Mouse (Mus musculus): ENCODE results near the gene Eva1c.
"Not testable (repeated sequence)": the region's sequence is repeated elsewhere in the genome, so short reads cannot be mapped to it uniquely, and the experiment has no call there.

Gene Eva1c

GRCm38 (mm10) chr16:90823986-90824385 lies 2.5 kb upstream of the Eva1c start:
- not testable (repeated sequence) for DNase-seq (ENCODE audit: low spot score in 2 of 2)

- no peak for DNase-seq (ENCODE audit: low spot score in 2 of 2)
Measured at GRCm38 (mm10) chr16:90826041-90826440, 478 bp upstream of the Eva1c start.

- DNase-seq (ENCODE audit: low spot score in 2 of 2), result no peak
Measured at GRCm38 (mm10) chr16:90827498-90827897, 979 bp downstream of the Eva1c start.

DNA sequence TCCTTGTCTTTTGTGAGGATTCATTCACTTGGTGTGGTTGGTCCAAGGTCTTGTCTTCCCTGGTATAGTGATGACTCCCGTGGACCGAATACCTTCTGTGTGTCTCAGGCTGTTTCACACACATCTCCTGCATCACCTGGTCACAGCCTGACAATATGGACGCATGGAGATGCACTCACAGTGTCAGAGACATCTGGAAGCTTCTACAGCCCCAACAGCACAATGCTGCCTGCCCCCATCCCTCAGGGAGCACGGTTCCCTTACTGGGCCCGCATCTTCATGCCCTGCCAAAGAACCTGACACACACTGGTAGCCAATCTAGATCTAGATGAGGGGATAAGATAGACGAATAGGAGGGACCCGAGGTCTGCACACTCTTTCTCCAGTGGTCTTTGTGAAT lies 2.6 kb downstream of the Eva1c start:
- no peak for DNase-seq (ENCODE audit: low spot score in 2 of 2)

- peak; percentile 83 to 89 for DNase-seq (ENCODE audit: low spot score in 2 of 2)
Measured at GRCm38 (mm10) chr16:90829894-90830685, 3.6 kb downstream of the Eva1c start.

- DNase-seq (ENCODE audit: low spot score in 2 of 2), result peak; percentile 66 to 86
Measured at GRCm38 (mm10) chr16:90830686-90831439, 4.3 kb downstream of the Eva1c start.

DNA sequence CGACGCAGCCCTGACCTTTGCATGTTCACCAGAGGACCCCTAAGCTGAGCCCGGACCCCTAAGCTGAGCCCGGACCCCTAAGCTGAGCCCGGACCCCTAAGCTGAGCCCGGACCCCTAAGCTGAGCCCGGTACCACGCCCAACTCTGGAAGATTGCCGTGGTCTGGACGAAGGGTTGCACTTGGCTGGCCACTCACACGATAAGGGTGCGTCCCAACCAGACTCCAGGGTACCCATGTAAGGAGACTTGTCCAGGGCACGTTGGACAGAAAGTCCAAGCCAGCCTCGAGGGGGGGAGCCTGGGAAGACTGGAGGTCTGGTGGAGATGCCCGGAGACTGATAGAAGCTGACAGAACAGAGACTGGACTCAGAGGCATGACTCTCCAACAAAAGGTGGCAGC lies 5.2 kb downstream of the Eva1c start:
- no peak for DNase-seq (ENCODE audit: low spot score in 2 of 2)

GRCm38 (mm10) chr16:90832495-90832894 lies 6.0 kb downstream of the Eva1c start:
- DNase-seq (ENCODE audit: low spot score in 2 of 2), result no peak

DNA sequence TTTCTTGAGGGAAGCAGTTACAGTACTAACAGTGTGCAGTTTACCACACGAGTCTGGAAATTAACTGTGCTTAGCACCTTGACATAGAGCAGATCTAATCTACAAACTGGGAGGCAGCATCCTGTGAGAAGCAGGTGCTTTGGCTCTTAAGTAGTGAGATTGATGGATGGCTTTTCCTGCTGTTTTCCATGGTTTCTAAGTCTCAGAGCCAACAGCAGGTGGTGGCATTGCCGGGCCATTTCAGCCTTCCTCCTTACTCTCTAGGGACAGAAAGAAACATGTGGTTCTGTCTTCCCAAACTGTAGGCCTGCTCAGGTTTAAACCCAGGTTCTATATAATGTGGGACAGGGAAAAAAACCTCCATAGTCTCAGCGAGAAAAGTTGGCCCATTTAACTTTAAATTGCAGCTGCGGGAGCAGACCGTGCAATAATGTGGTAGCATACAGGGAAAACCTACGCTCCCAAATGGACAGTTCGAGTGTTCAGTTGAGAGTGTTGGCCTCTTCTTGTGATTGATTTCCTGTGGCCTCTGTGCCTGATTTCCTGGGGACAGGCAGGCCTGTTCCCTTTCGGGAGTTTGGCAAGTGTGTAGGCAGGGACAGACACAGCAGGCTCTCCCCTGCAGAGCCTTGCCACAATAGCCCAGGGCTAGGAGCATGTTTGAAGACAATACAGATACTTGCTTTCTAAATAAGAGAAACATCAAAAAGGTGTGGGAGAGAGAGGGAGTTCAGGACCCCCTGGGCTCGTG lies 6.7 kb downstream of the Eva1c start:
- no peak for DNase-seq (ENCODE audit: low spot score in 2 of 2)

DNA sequence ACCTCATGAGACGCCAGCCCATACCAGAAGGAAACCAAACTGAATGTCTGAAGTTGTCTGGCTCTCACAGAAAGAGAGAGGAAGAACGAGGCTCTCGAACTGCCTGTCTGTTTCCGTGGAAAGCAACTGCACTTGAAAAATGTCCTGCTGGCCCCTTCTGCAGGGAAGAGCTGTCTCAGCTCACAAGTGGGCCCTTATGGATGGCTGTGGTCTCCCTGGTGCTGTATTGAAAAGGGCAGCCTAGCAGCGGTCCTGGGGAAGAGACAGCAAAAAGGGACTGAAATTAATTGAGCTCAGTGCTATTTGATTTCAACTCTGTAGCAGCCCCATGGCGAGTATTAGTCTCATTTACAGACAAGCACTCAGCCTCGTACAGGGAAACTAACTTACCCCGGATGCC lies 10.9 kb downstream of the Eva1c start:
- no peak for DNase-seq (ENCODE audit: low spot score in 2 of 2)

DNA sequence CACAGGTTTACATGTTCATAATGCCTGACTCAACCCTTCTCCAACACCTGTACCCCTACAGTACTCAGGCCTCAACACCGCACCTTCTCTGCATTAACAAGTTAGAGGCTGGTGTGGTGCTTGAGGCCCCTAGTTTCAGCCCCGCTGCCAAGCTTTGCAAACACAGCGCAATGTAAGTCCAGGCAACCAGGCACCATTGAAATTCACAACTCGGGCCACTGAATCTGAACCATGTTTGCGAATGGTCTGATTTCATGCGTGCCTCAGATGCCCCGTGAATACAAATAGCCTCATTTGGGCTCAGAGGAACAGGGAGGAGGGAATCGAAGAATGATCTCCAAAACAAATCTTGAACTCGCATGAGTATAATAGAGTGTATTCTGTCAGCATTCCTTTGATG lies 15.6 kb downstream of the Eva1c start:
- DNase-seq (ENCODE audit: low spot score in 2 of 2), result no peak

GRCm38 (mm10) chr16:90845038-90845437 lies 18.5 kb downstream of the Eva1c start:
- no peak for DNase-seq (ENCODE audit: low spot score in 2 of 2)

DNA sequence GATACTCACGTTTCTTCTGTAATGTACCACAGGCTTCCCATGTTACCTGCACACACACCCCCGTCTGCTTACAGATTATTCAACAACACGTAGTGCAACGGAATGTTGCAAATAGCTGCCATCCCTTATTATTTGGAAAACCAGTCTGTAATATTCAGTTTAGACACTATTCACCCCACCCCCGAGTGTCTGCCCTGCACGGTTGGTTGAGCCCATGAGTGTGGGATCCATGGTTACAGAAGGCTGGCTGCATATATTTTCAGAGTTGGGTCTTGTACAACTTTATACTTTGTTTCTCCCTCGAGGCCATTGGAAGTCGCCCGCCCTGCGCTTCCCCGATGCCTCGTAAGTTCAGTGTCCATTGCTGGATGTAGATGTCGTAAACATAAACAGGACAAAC lies 19.1 kb downstream of the Eva1c start:
- no peak for DNase-seq (ENCODE audit: low spot score in 2 of 2)

DNA sequence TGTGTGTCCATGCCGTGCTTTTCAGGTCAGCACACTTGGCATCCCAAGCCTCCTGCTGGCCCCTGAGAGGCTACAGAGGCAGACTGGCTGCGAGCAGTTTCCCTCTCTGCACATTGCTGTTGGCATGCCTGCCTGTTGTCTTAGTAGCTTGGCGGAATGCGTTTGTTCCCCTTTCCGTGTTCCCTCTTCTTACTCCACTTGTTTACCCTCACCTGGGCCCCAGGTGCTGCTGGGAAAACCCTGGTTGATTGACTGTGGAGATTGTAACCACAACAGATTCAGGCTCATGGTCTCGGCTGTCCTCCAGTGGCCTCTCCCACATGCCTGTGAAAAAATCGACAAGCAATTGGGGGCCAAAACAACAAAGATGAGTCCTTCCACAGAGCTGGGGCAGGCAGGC lies 22.2 kb downstream of the Eva1c start:
- no peak for DNase-seq (ENCODE audit: low spot score in 2 of 2)

GRCm38 (mm10) chr16:90849262-90849661 lies 22.7 kb downstream of the Eva1c start:
- DNase-seq (ENCODE audit: low spot score in 2 of 2), result no peak

DNA sequence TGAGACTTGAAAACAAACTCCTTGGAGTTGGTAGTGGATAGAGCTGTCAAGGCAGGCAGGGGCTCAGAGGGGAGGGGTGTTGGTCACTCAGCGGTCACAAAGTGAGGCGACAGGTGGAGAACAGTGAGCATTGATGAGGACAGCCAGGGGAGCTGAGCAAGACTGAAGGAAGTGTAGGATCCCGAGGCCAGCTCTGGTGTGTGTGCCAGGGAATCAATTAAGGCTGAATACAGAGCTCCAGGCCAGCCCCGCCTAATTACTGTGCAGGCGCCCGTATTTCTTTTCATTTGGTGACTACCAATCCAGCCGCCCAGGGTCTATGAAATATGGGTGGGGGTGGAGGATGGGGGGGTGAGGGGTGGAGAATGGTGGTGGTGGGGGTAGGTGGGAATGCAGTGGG lies 24.4 kb downstream of the Eva1c start:
- no peak for DNase-seq (ENCODE audit: low spot score in 2 of 2)

DNA sequence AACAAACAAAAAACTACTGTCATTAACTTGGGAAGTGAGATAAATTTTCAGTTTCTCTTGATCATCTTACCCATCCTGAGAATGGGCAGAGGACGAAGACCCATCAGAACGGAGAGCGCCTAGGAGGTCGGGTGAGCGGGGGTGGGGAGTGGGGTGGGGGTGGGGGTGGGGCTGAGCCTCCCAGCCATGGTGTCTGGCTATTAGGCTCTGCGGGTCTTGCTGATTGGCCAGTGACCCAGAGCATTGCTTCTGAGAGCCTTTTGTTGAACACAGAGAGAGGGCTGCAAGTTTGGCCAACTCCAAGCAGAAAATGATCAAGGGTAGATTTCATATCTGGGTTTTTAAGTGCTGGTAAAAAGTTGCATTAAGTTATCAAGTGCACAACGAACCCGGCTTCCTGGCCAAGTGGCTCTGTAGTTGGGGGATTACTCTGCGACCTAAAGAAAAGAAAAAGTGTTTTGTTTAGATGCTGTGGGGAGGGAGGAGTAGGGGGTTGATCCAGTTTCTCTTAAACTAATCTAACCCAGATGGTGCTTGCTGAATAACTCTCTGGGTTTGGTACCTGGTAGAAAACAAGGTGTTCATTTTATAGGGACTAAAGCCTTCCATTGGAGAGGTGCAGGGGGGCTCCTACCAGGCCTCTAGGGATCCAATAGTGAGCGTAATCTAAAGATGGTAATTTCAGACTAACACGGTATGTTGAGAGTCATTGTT lies 25.3 kb downstream of the Eva1c start:
- DNase-seq (ENCODE audit: low spot score in 2 of 2), result no peak

- DNase-seq (ENCODE audit: low spot score in 2 of 2), result no peak
Measured at GRCm38 (mm10) chr16:90856552-90857200, 30.2 kb downstream of the Eva1c start.

DNA sequence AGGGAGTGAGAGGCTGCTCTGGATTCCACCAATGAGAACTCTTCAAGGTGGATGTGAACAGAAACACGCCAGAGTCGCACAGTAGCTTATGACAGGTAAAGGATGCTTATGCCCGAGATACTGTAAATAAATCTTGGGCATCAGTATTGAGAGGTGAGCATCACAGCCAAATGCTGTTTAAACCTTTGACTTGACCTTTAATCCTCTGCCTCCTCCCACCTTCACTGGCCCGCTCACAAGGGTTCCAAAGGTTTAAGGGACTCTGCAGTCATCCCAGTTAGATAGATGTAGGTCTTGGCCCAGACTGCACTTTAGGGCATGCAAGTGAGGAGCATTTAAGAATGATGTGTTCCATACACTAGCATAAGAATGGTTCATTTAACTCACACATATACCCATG lies 31.7 kb downstream of the Eva1c start:
- DNase-seq (ENCODE audit: low spot score in 2 of 2), result no peak

DNA sequence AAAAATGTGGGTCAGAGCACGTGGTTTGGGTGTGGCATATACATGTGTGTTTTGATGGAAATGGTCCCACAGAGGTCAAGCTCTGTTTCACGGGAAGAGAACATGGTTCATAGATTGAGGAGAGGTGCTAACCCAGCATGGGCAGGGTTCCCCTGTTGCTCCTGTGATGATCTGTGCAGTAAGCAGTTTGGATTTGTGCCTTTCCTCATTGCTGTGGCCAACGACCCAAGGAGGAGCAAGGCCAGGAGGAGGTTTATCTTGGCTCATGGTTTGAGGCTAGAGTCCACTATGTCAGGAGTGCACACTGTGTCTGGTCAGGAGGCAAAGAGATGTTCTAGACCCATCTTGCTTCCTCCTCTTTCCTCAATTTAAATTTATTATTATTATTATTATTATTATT lies 36.5 kb downstream of the Eva1c start:
- DNase-seq (ENCODE audit: low spot score in 2 of 2), result no peak

DNA sequence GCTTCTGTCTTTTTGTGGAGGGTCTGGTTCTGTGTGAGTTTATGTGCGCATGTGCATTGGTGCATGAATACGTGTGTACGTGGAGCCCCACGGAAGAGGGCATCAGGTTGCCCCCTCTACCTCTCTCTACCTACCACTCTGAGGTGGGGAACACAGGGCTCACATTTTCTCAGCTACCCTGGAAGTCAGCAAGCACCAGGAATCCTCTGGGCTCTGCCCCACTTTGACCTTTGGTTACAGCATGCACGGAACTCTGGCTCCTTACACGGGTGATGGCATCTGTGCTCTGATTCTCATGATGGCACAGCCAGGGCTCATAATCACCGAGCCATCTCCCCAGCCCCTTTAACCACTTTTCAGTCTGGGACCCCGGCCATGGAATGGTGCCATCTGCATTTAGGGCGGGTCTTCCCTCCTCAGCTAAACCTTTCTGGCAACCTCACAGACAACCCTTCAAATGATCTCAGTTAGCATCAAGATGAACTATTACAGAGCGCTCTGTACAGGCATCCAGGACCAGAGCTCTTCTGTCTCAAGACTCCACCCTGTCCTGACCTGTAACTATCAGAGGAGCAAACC lies 37.0 kb downstream of the Eva1c start:
- no peak for DNase-seq (ENCODE audit: low spot score in 2 of 2)
